Mouse (Mus musculus) ES-Bruce4 (cell line): ENCODE measurements around the gene Edar.

Source experiments
- CTCF ChIP-seq: IDR thresholded peaks from one replicate; pipeline ENCODE4 v1.8.1; 2011; ENCODE audit warnings: low read depth, low read length
- POLR2A ChIP-seq: IDR thresholded peaks from one replicate; pipeline ENCODE4 v1.8.1; 2011; ENCODE audit warnings: low read length; ENCODE audit not compliant: insufficient read depth

- no peak for TF ChIP-seq POLR2A
- no peak for TF ChIP-seq CTCF
Measured at GRCm38 (mm10) chr10:58657731-58658130, 17.7 kb downstream of the Edar start.
